ENCODE assay signal across 8 mouse cellular contexts in the genomic region with DNA sequence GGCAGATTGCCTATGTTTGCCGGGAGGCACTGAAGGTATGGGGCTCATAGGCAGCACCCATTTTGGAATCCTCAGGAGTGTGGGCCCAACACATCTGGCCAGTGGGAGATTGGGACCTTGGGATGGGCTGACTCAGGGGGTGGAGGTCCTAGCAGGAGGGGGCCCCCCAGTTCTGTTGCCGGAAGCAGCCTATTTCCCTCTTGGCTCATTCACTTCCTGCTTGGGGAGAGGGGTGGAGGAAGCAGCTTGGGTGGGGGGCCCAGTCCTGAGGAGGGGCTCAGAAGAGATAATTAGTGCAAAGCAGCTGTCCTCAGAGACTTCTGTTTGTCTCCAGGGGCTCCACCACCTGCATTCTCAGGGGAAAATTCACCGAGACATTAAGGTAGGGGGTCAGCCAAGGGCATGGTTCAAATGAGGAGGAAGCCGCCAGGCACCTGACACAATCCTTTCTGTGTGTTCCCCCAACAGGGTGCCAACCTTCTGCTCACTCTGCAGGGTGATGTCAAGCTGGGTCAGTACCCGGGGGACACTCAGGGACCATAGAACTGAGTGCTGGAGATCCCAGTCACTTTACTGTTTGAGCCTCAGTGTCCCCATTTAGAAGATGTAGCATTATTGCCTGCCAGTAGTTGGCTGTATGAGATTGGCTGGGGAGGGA. TPM values are rescaled to one million over a fixed set of nuclear protein-coding genes. Genes with fewer than 3 reads are reported as not detected.
DNase-seq lines count a peak whose midpoint lies in the region; ATAC-seq and TF ChIP-seq lines count a peak whose summit lies in the region.

No protein-coding gene starts in this region.

- peaks cover 35% of the 10 kb centered on the region for H3K36me3 ChIP-seq in heart, embryonic 11.5 days (ENCODE audit: control insufficient read depth, insufficient read depth, low read length)
- H3K36me3 ChIP-seq in intestine, embryonic 16.5 days (ENCODE audit: control insufficient read depth, insufficient read depth, low read length): peaks cover 19% of the 10 kb centered on the region
- H3K36me3 ChIP-seq in midbrain, embryonic 16.5 days (ENCODE audit: control insufficient read depth, insufficient read depth, low read length): peaks cover 59% of the 10 kb centered on the region

- H3K27ac ChIP-seq in heart, embryonic 11.5 days (ENCODE audit: low read depth, low read length): no peak overlapping the region
- peak overlapping the region; percentile 93 for H3K27ac ChIP-seq in bone marrow, adult 2 months (ENCODE audit: control insufficient read depth, insufficient read depth, low read depth, low read length, poor library complexity)
- no peak overlapping the region for H3K27ac ChIP-seq in intestine, embryonic 16.5 days (ENCODE audit: low read length)
- H3K27ac ChIP-seq in midbrain, embryonic 16.5 days (ENCODE audit: low read length): no peak overlapping the region

- no peak for TF ChIP-seq POLR2A in bone marrow, adult 2 months (IDR thresholded peaks at IDR 0.05; ENCODE audit: borderline replicate concordance, control insufficient read depth, low read depth, low read length)

- peak overlapping the region; percentile 72; the same call in 1 of the 2 replicates for H3K4me3 ChIP-seq in heart, embryonic 11.5 days (ENCODE audit: low read depth, low read length)
- peak overlapping the region; percentile 88 for H3K4me3 ChIP-seq in bone marrow, adult 2 months (replicated peaks; ENCODE audit: control insufficient read depth, low read depth, low read length)
- peak overlapping the region; percentile 73; the same call in 1 of the 2 replicates for H3K4me3 ChIP-seq in intestine, embryonic 16.5 days (ENCODE audit: low read length)
- H3K4me3 ChIP-seq in midbrain, embryonic 16.5 days (ENCODE audit: low read depth, low read length): no peak overlapping the region

- no peaks in the 10 kb centered on the region for H3K9me3 ChIP-seq in heart, embryonic 11.5 days (replicated peaks; ENCODE audit: control insufficient read depth, low read length)
- no peaks in the 10 kb centered on the region for H3K9me3 ChIP-seq in intestine, embryonic 16.5 days (ENCODE audit: control insufficient read depth, low read length)
- no peaks in the 10 kb centered on the region for H3K9me3 ChIP-seq in midbrain, embryonic 16.5 days (replicated peaks; ENCODE audit: control insufficient read depth, low read length, poor library complexity, severe bottlenecking)

- H3K4me2 ChIP-seq in heart, embryonic 11.5 days: peak overlapping the region; percentile 98
- H3K4me2 ChIP-seq in intestine, embryonic 16.5 days (ENCODE audit: low read depth, low read length): peak overlapping the region; percentile 97; the same call in 1 of the 2 replicates
- H3K4me2 ChIP-seq in midbrain, embryonic 16.5 days (ENCODE audit: low read length): peak overlapping the region; percentile 77; the same call in 1 of the 2 replicates

- WGBS in heart, embryonic 11.5 days (ENCODE audit: insufficient replicate concordance): 66% methylated on average over 5 of the region's 5 CpGs
- 30% methylated on average over 5 of the region's 5 CpGs for WGBS in bone marrow, adult 2 months
- 76% methylated on average over 5 of the region's 5 CpGs for WGBS in intestine, embryonic 16.5 days
- WGBS in midbrain, embryonic 16.5 days: 77% methylated on average over 5 of the region's 5 CpGs

- 0 out of 2 replicates have a peak overlapping the region, but pooled peaks have one; percentile 85 for H3K9ac ChIP-seq in heart, embryonic 11.5 days (ENCODE audit: low read depth, low read length)
- H3K9ac ChIP-seq in intestine, embryonic 16.5 days (ENCODE audit: low read depth, low read length): 0 out of 2 replicates have a peak overlapping the region, but pooled peaks have one; percentile 80
- no peak overlapping the region for H3K9ac ChIP-seq in midbrain, embryonic 16.5 days (ENCODE audit: low read depth, low read length)

- TF ChIP-seq CTCF in bone marrow, adult 2 months (IDR thresholded peaks at IDR 0.05; ENCODE audit: control insufficient read depth, insufficient read depth, low read length): no peak

- peaks cover 19% of the 10 kb centered on the region for H3K4me1 ChIP-seq in heart, embryonic 11.5 days (ENCODE audit: control insufficient read depth, insufficient read depth, low read length)
- peaks cover 16% of the 10 kb centered on the region for H3K4me1 ChIP-seq in bone marrow, adult 2 months (ENCODE audit: control insufficient read depth, insufficient read depth, low read length)
- peaks cover 13% of the 10 kb centered on the region for H3K4me1 ChIP-seq in intestine, embryonic 16.5 days (ENCODE audit: control insufficient read depth, insufficient read depth, low read length)
- H3K4me1 ChIP-seq in midbrain, embryonic 16.5 days (ENCODE audit: control insufficient read depth, insufficient read depth, low read length): peaks cover 13% of the 10 kb centered on the region

- no peak for ATAC-seq in heart, embryonic 11.5 days (replicated peaks; ENCODE audit: insufficient number of reproducible peaks, low FRiP score, low TSS enrichment)
- ATAC-seq in intestine, embryonic 16.5 days: no peak
- no peak for ATAC-seq in midbrain, embryonic 16.5 days
- no peak for ATAC-seq in monocyte, adult 5-6 weeks (replicated peaks; ENCODE audit: insufficient number of reproducible peaks, low FRiP score, low TSS enrichment, poor library complexity, severe bottlenecking)

- DNase-seq in heart, postnatal 4 days: no peak
- DNase-seq in right cerebral cortex, postnatal 10 days (ENCODE audit: low spot score in 2 of 2): no peak
- no peak for DNase-seq in MN1 (ENCODE audit: low spot score)

- no peaks in the 10 kb centered on the region for H3K27me3 ChIP-seq in heart, embryonic 11.5 days (ENCODE audit: control insufficient read depth, insufficient read depth, low read length)
- no peaks in the 10 kb centered on the region for H3K27me3 ChIP-seq in intestine, embryonic 16.5 days (replicated peaks; ENCODE audit: control insufficient read depth, insufficient read depth, low read length)
- H3K27me3 ChIP-seq in midbrain, embryonic 16.5 days (ENCODE audit: control insufficient read depth, insufficient read depth, low read depth, low read length): no peaks in the 10 kb centered on the region

RNA-seq across cellular contexts. Expression of a gene that starts 1.5 kb away (rescaled TPM):
- 9.6 and 10.1 TPM in 2 replicates for polyA plus RNA-seq in heart, embryonic 11.5 days (2014; fragmentation: Nextera tagmentation; extraction: Ambion mirVana)
- total RNA-seq in heart, postnatal 4 days (2021): 10 to 100 TPM; 37.5 to 42.8 TPM
- polyA plus RNA-seq in bone marrow, adult 2 months (2011; ENCODE audit: insufficient read depth, insufficient read length, low replicate concordance, missing spikeins): 128 and 324 TPM in 2 replicates
- polyA plus RNA-seq in intestine, embryonic 16.5 days (2015; fragmentation: Nextera tagmentation; extraction: Ambion mirVana): 7.9 and 10.0 TPM in 2 replicates
- polyA plus RNA-seq in midbrain, embryonic 16.5 days (2015; fragmentation: Nextera tagmentation; extraction: Ambion mirVana): 19.0 and 20.1 TPM in 2 replicates
- total RNA-seq in monocyte, adult 5-6 weeks (2017): 119 to 200 TPM (median 169 TPM) in 3 replicates

RNA-seq across cellular contexts. Expression of a gene that starts 7.6 kb away (rescaled TPM):
- 31.8 and 35.1 TPM in 2 replicates for polyA plus RNA-seq in heart, embryonic 11.5 days (2014; fragmentation: Nextera tagmentation; extraction: Ambion mirVana)
- 10 to 100 TPM; 16.6 to 18.5 TPM for total RNA-seq in heart, postnatal 4 days (2021)
- polyA plus RNA-seq in bone marrow, adult 2 months (2011; ENCODE audit: insufficient read depth, insufficient read length, low replicate concordance, missing spikeins): 17.7 and 33.1 TPM in 2 replicates
- polyA plus RNA-seq in intestine, embryonic 16.5 days (2015; fragmentation: Nextera tagmentation; extraction: Ambion mirVana): 61.3 and 61.4 TPM in 2 replicates
- polyA plus RNA-seq in midbrain, embryonic 16.5 days (2015; fragmentation: Nextera tagmentation; extraction: Ambion mirVana): 71.4 and 74.8 TPM in 2 replicates
- total RNA-seq in monocyte, adult 5-6 weeks (2017): 14.1 to 22.5 TPM (median 17.8 TPM) in 3 replicates

RNA-seq across cellular contexts. Expression of a gene that starts 21.1 kb away (rescaled TPM):
- polyA plus RNA-seq in heart, embryonic 11.5 days (2014; fragmentation: Nextera tagmentation; extraction: Ambion mirVana): 106 and 124 TPM in 2 replicates
- 100 to 1,000 TPM; 181 to 188 TPM for total RNA-seq in heart, postnatal 4 days (2021)
- polyA plus RNA-seq in bone marrow, adult 2 months (2011; ENCODE audit: insufficient read depth, insufficient read length, low replicate concordance, missing spikeins): 120 and 184 TPM in 2 replicates
- polyA plus RNA-seq in intestine, embryonic 16.5 days (2015; fragmentation: Nextera tagmentation; extraction: Ambion mirVana): 94.7 and 103 TPM in 2 replicates
- 95.9 and 99.5 TPM in 2 replicates for polyA plus RNA-seq in midbrain, embryonic 16.5 days (2015; fragmentation: Nextera tagmentation; extraction: Ambion mirVana)
- total RNA-seq in monocyte, adult 5-6 weeks (2017): 222 to 393 TPM (median 317 TPM) in 3 replicates

RNA-seq across cellular contexts. Expression of a gene that starts 36.1 kb away (rescaled TPM):
- 0.44 and 0.74 TPM in 2 replicates for polyA plus RNA-seq in heart, embryonic 11.5 days (2014; fragmentation: Nextera tagmentation; extraction: Ambion mirVana)
- total RNA-seq in heart, postnatal 4 days (2021): 1 to 10 TPM; 8.2 to 10.0 TPM
- 7.2 and 13.6 TPM in 2 replicates for polyA plus RNA-seq in bone marrow, adult 2 months (2011; ENCODE audit: insufficient read depth, insufficient read length, low replicate concordance, missing spikeins)
- 1.2 and 1.5 TPM in 2 replicates for polyA plus RNA-seq in intestine, embryonic 16.5 days (2015; fragmentation: Nextera tagmentation; extraction: Ambion mirVana)
- polyA plus RNA-seq in midbrain, embryonic 16.5 days (2015; fragmentation: Nextera tagmentation; extraction: Ambion mirVana): 0.34 and 0.35 TPM in 2 replicates
- 1.9 to 4.3 TPM (median 2.2 TPM) in 3 replicates for total RNA-seq in monocyte, adult 5-6 weeks (2017)

RNA-seq across cellular contexts. Expression of a gene that starts 41.8 kb away (rescaled TPM):
- 149 and 178 TPM in 2 replicates for polyA plus RNA-seq in heart, embryonic 11.5 days (2014; fragmentation: Nextera tagmentation; extraction: Ambion mirVana)
- 100 to 1,000 TPM; 455 to 466 TPM for total RNA-seq in heart, postnatal 4 days (2021)
- polyA plus RNA-seq in bone marrow, adult 2 months (2011; ENCODE audit: insufficient read depth, insufficient read length, low replicate concordance, missing spikeins): 3.7 and 4.3 TPM in 2 replicates
- 6.0 and 6.8 TPM in 2 replicates for polyA plus RNA-seq in intestine, embryonic 16.5 days (2015; fragmentation: Nextera tagmentation; extraction: Ambion mirVana)
- 7.3 and 7.5 TPM in 2 replicates for polyA plus RNA-seq in midbrain, embryonic 16.5 days (2015; fragmentation: Nextera tagmentation; extraction: Ambion mirVana)
- total RNA-seq in monocyte, adult 5-6 weeks (2017): 4.5 to 17.7 TPM (median 7.7 TPM) in 3 replicates
